Mouse (Mus musculus): ENCODE measurements at regions not wholly inside any gene's neighbourhood (a gene's known extent, or its start where the extent isn't known, plus 50 kb on each side); places are given as distances from the start of the nearest gene placed in this dataset.

DNA sequence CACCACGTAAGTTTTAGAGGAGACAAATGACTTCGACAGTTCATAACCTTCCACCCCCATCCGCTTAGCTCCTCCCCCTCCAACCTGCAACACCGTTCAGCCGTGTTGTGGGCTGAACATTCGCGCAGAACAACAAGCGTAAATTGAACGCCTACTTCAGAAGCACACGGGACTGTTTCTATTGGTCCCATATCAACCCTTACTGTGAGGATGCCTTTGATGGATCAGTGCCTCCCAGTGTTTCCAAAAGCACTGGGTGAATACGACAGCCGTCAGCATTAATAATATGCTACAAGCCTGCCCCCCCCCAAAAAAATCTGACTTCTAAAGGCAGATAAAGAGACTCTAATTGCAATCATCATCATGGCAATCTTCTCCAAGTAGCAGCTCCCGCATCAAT lies 271.3 kb upstream of the Castor2 start:
- no peak for DNase-seq
- intact Hi-C loops (cut with DNase I) = no loop called here

DNA sequence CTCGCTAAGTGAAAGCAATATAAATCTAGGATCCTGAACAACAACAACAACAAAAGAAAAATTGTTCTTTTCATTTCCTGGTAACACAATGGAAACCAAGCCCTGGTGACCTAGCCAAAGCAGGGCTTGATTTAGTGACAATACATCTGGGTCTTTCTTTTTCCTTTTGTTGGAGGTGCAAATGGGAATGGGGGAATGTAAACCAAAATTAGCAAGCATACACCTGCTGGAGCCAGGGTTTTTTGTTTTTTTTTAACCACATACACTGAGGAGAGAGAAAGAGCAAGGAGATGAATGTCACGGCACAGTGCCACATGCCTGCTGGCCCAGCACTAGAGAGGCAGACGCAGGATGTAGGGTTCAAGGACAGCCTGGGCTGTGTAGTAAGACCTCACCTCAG lies 275.6 kb upstream of the Castor2 start:
- intact Hi-C loops (cut with DNase I) = no loop called here
- DNase-seq = no peak

DNA sequence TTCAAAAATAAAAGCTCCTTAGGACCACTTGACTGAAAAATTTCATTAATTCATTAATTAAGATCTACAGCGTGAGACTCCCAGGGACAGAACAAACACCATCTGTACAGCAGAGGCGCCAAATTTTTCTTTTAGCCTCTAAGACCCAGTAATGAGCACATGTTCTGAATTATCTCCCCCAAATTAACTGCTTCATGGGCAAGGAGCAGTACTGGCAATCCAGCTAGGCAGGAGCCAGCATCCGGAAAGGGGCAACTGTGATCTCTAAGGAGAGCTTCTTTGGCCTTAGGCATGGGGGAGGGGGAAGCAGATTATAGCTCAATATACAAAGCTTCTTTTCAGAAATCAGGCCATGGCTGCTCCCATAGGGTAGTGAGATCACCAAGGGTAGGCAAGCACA lies 278.2 kb upstream of the Castor2 start:
- intact Hi-C loops (cut with DNase I) = no loop called here
- no peak for DNase-seq

DNA sequence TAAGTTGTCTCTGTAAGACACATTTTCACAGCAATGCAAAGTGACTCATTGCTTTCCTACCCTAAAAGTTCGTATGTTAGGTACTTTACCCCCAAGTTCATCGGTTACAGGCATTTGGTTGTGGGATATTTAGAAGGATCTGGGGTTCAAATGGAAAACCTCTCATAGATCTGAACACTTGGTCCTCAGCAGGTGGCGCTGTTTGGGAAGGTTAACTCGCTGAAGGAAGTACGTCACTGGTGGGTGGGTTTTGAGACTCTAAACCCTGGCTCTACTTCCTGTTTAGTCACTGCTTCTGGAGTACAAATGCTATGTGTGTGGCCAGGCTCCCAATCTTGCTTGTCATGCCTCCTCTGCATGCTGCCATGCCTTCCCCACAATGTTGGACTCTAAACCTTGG lies 284.0 kb upstream of the Castor2 start:
- no peak for DNase-seq
- intact Hi-C loops (cut with DNase I) = no loop called here

DNA sequence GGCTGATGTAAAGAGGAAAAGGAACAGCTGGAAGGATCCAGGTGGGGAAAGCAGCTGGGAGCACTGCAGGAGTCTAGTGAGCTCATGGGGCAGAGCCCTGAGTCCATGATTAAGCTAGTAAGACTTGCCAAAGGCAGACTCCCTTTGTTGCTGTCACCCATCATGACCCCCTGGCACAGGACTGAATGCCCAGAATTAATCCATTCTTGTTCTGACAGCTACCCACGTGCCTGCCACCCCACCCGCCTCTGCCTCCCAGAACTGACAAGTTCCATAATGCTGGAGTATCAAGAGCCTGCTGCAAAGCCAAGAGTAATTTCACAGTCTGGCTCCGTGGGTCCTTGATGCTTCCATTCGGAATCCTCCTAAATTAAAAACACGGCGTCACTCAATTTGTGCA lies 285.1 kb upstream of the Castor2 start:
- no peak for DNase-seq
- intact Hi-C loops (cut with DNase I) = loop anchor here (5.0 kb wide), 1 partner anchor 248 kb away; no protein-coding TSS in a partner anchor

DNA sequence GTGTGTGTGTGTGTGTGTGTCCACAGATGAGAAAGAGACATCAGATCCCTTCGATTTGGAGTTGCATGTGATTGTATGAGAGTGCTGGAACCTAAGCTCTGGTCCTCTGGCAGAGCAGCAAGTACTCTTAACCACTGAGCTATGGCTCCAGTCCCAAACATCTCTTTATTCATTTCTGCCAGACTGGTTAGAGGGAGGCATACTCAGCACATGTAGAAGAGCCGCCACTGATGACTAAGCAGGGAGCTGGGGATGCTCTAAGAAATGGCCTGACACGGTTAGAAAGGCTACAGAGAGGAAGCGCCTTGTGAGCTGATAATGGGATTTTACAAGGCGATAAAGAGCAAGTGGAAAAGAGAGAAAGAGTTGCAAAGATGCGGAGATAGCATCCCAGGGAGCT lies 287.3 kb upstream of the Castor2 start:
- intact Hi-C loops (cut with DNase I) = loop anchor here (5.0 kb wide), 1 partner anchor 250 kb away; no protein-coding TSS in a partner anchor
- DNase-seq = no peak

DNA sequence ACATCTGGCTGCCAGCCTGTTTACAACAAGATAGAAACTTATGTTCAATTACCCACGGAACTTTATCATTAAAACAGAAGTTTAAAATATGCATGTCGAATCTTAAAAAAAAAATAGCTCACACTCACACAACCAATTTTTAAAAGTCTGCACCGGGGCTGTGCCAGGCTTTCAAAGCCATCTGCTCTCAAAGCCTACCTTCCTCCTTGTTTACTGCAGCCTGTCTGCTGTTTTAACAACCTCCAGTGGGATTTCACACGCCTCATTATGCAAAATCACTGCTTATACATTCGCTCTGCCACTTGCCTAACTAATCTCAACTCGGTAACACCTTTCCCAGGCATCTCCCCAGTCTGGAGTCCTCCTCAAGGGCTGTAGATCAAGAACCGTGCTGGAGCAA lies 292.6 kb upstream of the Castor2 start:
- DNase-seq = no peak
- intact Hi-C loops (cut with DNase I) = loop anchor here (10.0 kb wide), 1 partner anchor 198 kb away; no protein-coding TSS in a partner anchor

GRCm38 (mm10) chr5:133802001-133802400 lies 297.5 kb upstream of the Castor2 start:
- peak in 1 of 2 experiments; percentile 2 for DNase-seq
- intact Hi-C loops (cut with DNase I) = loop anchor here (10.0 kb wide), 1 partner anchor 203 kb away; no protein-coding TSS in a partner anchor

GRCm38 (mm10) chr5:133795638-133796037 lies 303.9 kb upstream of the Castor2 start:
- intact Hi-C loops (cut with DNase I) = loop anchor here (5.0 to 10.0 kb wide), 2 partner anchors 1563 to 1681 kb away; no protein-coding TSS in a partner anchor
- DNase-seq = peak; percentile 15 to 33

- intact Hi-C loops (cut with DNase I) = loop anchor here (10.0 kb wide), 1 partner anchor 1676 kb away; no protein-coding TSS in a partner anchor
- no peak for DNase-seq
These were observed 308.8 kb upstream of the Castor2 start for GRCm38 (mm10) chr5:133790726-133791125.

- no peak for DNase-seq
- intact Hi-C loops (cut with DNase I) = no loop called here
These were observed 311.5 kb upstream of the Castor2 start for GRCm38 (mm10) chr5:133788006-133788405.

- intact Hi-C loops (cut with DNase I) = no loop called here
- no peak for DNase-seq
These were observed 312.0 kb upstream of the Castor2 start for GRCm38 (mm10) chr5:133787491-133787890.

GRCm38 (mm10) chr5:133776591-133776990 lies 322.9 kb upstream of the Castor2 start:
- intact Hi-C loops (cut with DNase I) = no loop called here

DNA sequence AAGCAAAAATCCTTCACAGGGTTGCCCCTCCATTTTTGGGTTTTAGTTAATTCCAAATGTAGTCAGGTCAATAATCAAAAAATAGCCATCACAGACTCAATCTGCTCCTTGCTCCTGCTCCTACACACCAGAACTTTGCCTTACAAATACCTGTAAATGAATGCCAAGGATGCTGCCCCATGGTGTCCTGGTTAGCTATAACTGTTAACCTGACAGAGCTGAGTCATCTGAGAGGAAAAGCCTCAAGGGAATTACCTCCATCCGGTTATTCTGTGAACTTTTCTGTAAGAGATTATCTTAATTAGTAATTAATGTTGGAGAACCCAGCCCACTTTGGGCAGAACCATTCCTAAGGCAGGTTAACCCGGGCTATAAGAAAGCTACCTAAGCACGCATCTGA lies 325.4 kb upstream of the Castor2 start:
- intact Hi-C loops (cut with DNase I) = no loop called here
- DNase-seq = no peak

More at GRCm38 (mm10) chr5:133776591-133776990, 322.9 kb upstream of the Castor2 start:
- DNase-seq = no peak

- no peak for DNase-seq
- intact Hi-C loops (cut with DNase I) = no loop called here
These were observed 330.7 kb upstream of the Castor2 start for GRCm38 (mm10) chr5:133768856-133769255.

GRCm38 (mm10) chr5:133757817-133758216 lies 341.7 kb upstream of the Castor2 start:
- no peak for DNase-seq
- intact Hi-C loops (cut with DNase I) = no loop called here

DNA sequence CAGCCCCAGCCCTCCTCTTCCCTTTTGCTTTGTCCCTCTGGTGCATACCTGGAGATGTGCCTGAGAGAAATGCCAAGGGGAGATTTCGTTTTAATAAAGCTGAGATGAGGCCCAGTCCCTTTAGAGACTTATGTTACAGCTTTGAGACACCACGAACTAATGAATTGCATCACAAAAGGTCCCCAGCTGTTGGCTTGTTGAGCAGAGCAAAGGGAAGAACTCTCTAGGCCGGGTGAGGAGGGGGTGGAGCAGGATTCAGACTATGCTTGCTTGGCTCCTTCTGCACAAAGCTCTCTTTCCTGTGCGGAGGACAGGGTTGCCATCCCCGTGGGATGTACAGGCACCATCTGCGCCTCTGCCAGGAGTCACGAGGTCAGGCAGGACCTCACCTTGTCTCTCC lies 345.3 kb upstream of the Castor2 start:
- DNase-seq = no peak
- intact Hi-C loops (cut with DNase I) = no loop called here

- intact Hi-C loops (cut with DNase I) = no loop called here
- DNase-seq = no peak
These were observed 345.9 kb upstream of the Castor2 start for GRCm38 (mm10) chr5:133753461-133754160.

DNA sequence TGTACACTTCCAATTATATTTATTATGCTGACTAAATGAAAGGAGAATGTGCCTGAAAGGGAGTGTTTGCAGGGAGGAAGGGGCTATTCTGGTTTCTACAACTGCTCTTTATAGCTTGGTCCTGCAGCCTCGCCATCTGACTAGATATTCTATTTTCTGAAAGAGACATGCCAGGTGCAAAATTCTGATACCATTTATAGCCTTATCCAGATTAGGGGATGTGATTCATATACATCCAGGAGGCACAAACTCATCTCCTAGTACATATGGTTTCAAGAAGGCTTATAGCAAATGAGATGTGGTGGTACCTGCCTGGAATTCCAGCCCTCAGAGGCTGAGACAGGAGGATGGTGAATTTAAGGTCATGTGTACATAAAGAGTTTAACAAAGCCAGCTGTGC lies 352.6 kb upstream of the Castor2 start:
- intact Hi-C loops (cut with DNase I) = no loop called here

GRCm38 (mm10) chr5:133746411-133746810 lies 353.1 kb upstream of the Castor2 start:
- intact Hi-C loops (cut with DNase I) = no loop called here
- DNase-seq = no peak

More for the DNA sequence above, 352.6 kb upstream of the Castor2 start:
- DNase-seq = no peak

- DNase-seq = no peak
- intact Hi-C loops (cut with DNase I) = no loop called here
These were observed 355.4 kb upstream of the Castor2 start for GRCm38 (mm10) chr5:133744136-133744535.

GRCm38 (mm10) chr5:133743606-133744005 lies 355.9 kb upstream of the Castor2 start:
- no peak for DNase-seq
- intact Hi-C loops (cut with DNase I) = no loop called here
